Mouse (Mus musculus) heart, adult 2 months (tissue): ENCODE measurements around the gene Stxbp5.
A peak's percentile ranks its signal among the peaks of the same experiment; 100 is the strongest.

Source experiments
- CTCF ChIP-seq: fragments of 200-600 bp; IDR thresholded peaks from 2 replicates; pipeline ENCODE4 v1.8.1; 2022; ENCODE audit warnings: antibody characterized with exemption, mild to moderate bottlenecking, moderate library complexity
- POLR2A ChIP-seq: fragments of 200-500 bp; IDR thresholded peaks from 2 replicates; pipeline ENCODE4 v1.6.1; 2011; ENCODE audit warnings: mild to moderate bottlenecking, low read depth, low read length, control low read depth; ENCODE audit not compliant: insufficient read depth

DNA sequence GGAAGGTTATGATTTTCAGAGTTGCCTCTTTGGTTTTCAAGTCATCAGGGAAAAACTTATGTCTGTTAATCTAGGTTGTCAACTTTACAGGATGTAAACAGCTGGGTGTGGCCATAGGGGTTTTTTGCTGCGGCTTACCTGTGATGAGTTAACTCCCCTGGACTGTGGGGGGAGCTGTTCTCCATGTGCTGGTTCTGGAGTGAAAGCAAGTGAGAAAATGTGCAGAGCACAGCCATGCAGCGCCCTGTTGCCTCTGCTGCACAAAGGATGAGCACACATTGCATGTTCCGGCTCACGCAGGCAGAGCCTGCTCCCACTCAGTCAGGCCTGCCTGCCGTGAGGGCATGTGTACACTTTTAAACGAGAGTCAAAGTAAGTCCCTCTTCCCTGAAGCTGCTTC is 79.6 kb downstream of the Stxbp5 start:
- TF ChIP-seq POLR2A: no peak
- peak; percentile 54 for TF ChIP-seq CTCF
